Mouse (Mus musculus): ENCODE data around the gene Irak3.

DNA sequence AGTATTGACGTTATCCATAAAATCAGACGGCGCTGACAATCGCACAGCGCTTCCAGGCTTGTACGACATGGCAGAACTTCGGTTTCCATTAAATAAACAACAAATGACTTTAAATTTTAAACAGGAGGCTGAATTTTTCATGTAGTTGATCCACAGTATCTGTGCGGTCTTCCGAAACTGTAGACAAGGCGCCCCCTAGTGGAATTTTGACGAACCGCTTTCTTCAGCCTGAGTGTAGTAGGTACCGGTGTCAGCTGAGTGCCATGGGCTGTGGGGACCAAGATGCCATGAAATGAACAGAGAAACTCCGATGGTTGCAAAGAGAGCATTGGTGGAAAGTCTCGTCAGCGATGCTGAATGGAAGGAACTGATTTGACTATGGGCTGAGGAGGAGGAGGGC is 71.3 kb downstream of the Irak3 start:
- TF ChIP-seq MAFK (IDR thresholded peaks at IDR 0.05; ENCODE audit: insufficient read depth, low read depth, low read length) (no peak), ZNF384 (IDR thresholded peaks at IDR 0.05; ENCODE audit: low read depth, low read length) (no peak), HCFC1 (IDR thresholded peaks at IDR 0.05; ENCODE audit: borderline replicate concordance, insufficient read depth, low read length) (no peak)
